Mouse (Mus musculus) embryonic facial prominence, embryonic 14.5 days (tissue): Measurements from ENCODE around the gene Acbd5. TPM values are rescaled to one million over a fixed set of nuclear protein-coding genes. Genes with fewer than 3 reads are reported as not detected.

Experiments used
- ATAC-seq: fragments of 200-750 bp; cut with Nextera tagmentation; 2 replicates; pipeline ENCODE4 v1.8.0; 2017; ENCODE audit warnings: low read depth, moderate number of reproducible peaks, moderate TSS enrichment
- DNase-seq: peaks from one replicate; pipeline ENCODE4 v3.0.0-alpha.2; 2015; ENCODE audit warnings: low spot score
- H3K27ac ChIP-seq: fragments of 300-500 bp; sonication (generic); replicated peaks from 2 replicates; pipeline ENCODE4 v1.5.1; 2014; ENCODE audit warnings: low read depth, mild to moderate bottlenecking, low read length, moderate library complexity
- H3K27me3 ChIP-seq: fragments of 300-500 bp; sonication (generic); replicated peaks from 2 replicates; pipeline ENCODE4 v1.6.1; 2014; ENCODE audit warnings: low read length; ENCODE audit not compliant: control insufficient read depth, insufficient read depth
- H3K36me3 ChIP-seq: fragments of 300-500 bp; sonication (generic); 2 replicates; pipeline ENCODE4 v1.6.1; 2014; ENCODE audit warnings: low read length, mixed read lengths; ENCODE audit not compliant: control insufficient read depth, insufficient read depth
- H3K4me1 ChIP-seq: fragments of 300-500 bp; sonication (generic); 2 replicates; pipeline ENCODE4 v1.6.1; 2014; ENCODE audit warnings: antibody characterized with exemption, low read length; ENCODE audit not compliant: control insufficient read depth, insufficient read depth
- H3K4me2 ChIP-seq: fragments of 300-500 bp; sonication (generic); 2 replicates; pipeline ENCODE4 v1.6.1; 2014; ENCODE audit warnings: low read depth, mild to moderate bottlenecking, low read length, moderate library complexity, mixed read lengths
- H3K4me3 ChIP-seq: fragments of 300-500 bp; sonication (generic); 2 replicates; pipeline ENCODE4 v1.5.1; 2014; ENCODE audit warnings: low read depth, mild to moderate bottlenecking, low read length
- H3K9ac ChIP-seq: fragments of 300-500 bp; sonication (generic); 2 replicates; pipeline ENCODE4 v1.6.1; 2014; ENCODE audit warnings: low read depth, mild to moderate bottlenecking, low read length, moderate library complexity, mixed read lengths
- H3K9me3 ChIP-seq: fragments of 300-500 bp; sonication (generic); 2 replicates; pipeline ENCODE4 v1.6.1; 2016; ENCODE audit warnings: low read length; ENCODE audit not compliant: control insufficient read depth
- WGBS: fragments of 180-500 bp; shearing (Covaris S2); extraction: QIAGEN DNeasy Blood & Tissue Kit; methylation state at CpG from one replicate; pipeline ENCODE4 v1.1.7; 2014; 5-methylcytosine and 5-hydroxymethylcytosine counted together
- polyA plus RNA-seq: library from polyadenylated mRNA; unstranded; fragments of >200 nt; fragmentation: Nextera tagmentation; extraction: Ambion mirVana; gene quantifications from 2 replicates; pipeline ENCODE4 v1.2.1, GENCODE M21; 2014

Gene Acbd5
- polyA plus RNA-seq, 1 experiment from 2014 or later: 27.1 TPM

DNA sequence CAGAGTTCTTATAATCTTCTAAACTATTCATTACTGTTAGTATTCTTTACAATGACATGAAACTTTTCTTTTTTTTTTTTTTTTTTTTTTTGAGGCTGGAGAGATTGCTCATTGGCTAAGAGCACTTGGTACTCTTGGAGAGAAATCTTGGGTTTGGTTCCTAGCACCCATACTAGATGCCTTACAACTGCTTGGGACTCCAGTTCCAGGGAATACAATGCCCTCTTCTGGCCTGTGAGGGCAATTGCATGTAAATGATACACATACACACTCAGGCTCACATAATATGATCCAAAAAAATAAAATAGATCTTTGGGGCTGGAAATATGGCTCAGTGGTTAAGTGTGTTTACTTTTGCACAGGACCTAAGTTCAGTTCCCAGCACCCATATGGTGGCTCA is 8.8 kb downstream of the Acbd5 start:
- H3K27ac ChIP-seq: no peak overlapping the region
- no peak for ATAC-seq
- no peak overlapping the region for H3K4me3 ChIP-seq
- no peaks in the 10 kb centered on the region for H3K4me1 ChIP-seq
- H3K9ac ChIP-seq: no peak overlapping the region
- no peak for DNase-seq
- H3K27me3 ChIP-seq: no peaks in the 10 kb centered on the region
- H3K36me3 ChIP-seq: peaks cover 57% of the 10 kb centered on the region
- H3K9me3 ChIP-seq: 0 out of 2 replicates have a peak, but pooled peaks cover 4% of the 10 kb centered on the region
- H3K4me2 ChIP-seq: no peak overlapping the region

DNA sequence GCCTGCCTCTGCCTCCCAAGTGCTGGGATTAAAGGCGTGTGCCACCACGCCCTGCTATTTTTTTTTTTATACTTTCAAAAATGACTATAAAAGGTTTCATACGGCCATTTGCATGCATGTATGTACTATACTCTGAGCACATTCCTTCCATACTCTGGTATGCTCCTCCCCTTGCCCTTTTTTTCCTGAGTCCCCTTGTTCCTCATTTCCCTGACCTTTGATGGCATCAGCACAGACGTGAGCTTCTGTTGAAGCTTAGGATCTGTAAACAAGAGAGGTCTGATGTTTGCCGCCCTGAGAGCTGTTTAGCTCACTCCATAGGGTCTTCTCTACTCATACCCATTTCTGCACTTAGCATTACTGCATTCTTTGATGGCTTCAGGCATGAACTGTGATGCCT is 9.7 kb downstream of the Acbd5 start:
- H3K4me3 ChIP-seq: no peak overlapping the region
- no peaks in the 10 kb centered on the region for H3K27me3 ChIP-seq
- 0 out of 2 replicates have a peak, but pooled peaks cover 4% of the 10 kb centered on the region for H3K9me3 ChIP-seq
- H3K4me1 ChIP-seq: no peaks in the 10 kb centered on the region
- no peak overlapping the region for H3K4me2 ChIP-seq
- peaks cover 64% of the 10 kb centered on the region for H3K36me3 ChIP-seq
- no peak overlapping the region for H3K27ac ChIP-seq
- DNase-seq (no peak), ATAC-seq (no peak)
- 87% methylated on average over 5 of the region's 5 CpGs for WGBS
- no peak overlapping the region for H3K9ac ChIP-seq

DNA sequence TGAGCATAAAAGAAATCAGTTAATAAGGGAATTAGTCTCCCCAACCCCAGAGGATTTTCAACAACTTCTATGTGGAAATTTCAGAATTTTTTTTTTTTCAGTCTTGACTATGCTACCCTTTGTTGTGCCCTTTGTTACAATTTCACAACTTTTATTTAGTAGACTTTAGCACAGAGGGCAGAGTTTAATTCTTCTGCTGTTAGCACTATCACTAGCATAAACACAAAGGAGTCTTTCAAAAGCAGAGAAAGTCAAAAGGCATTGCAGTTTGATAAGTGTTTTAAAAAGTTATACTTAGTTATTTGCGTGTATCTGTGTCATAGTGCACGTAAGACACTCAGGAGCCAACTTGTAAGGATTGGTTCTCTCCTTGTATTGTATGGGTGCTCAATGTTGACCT is 10.6 kb downstream of the Acbd5 start:
- Histone ChIP-seq H3K4me2 (no peak overlapping the region), H3K9me3 (0 out of 2 replicates have a peak, but pooled peaks cover 4% of the 10 kb centered on the region), H3K27ac (no peak overlapping the region), H3K4me3 (no peak overlapping the region), H3K9ac (no peak overlapping the region), H3K36me3 (peaks cover 69% of the 10 kb centered on the region), H3K27me3 (no peaks in the 10 kb centered on the region), H3K4me1 (no peaks in the 10 kb centered on the region)
- WGBS: 100% methylated on average over 2 of the region's 2 CpGs
- DNase-seq (no peak), ATAC-seq (no peak)

DNA sequence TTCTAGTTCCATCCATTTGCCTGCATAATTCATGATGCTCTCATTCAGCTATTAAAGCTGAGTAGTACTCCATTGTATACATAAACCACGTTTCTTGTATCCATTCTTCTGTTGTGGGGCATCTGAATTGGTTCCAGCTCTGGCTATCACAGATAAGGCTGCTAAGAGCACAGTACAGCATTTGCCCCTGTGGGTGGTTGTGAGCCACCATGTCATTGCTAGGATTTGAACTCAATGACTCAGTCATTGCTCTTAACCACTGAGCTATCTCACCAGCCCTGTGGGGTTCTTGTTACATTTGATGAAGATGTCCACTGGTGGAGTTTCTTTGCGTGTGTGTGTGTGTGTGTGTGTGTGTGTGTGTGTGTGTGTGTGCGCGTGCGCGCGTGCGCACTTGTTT is 16.6 kb downstream of the Acbd5 start:
- Histone ChIP-seq H3K4me2 (no peak overlapping the region), H3K4me3 (no peak overlapping the region), H3K36me3 (peaks cover 57% of the 10 kb centered on the region), H3K9ac (no peak overlapping the region), H3K4me1 (no peaks in the 10 kb centered on the region), H3K9me3 (no peaks in the 10 kb centered on the region), H3K27ac (no peak overlapping the region), H3K27me3 (no peaks in the 10 kb centered on the region)
- WGBS: 94% methylated on average over 8 of the region's 8 CpGs
- ATAC-seq (no peak), DNase-seq (no peak)

GRCm38 (mm10) chr2:23092216-23092615 is 24.2 kb downstream of the Acbd5 start:
- H3K36me3 ChIP-seq: peaks cover 60% of the 10 kb centered on the region
- H3K9me3 ChIP-seq: no peaks in the 10 kb centered on the region
- no peaks in the 10 kb centered on the region for H3K4me1 ChIP-seq
- no peak overlapping the region for H3K4me3 ChIP-seq
- H3K9ac ChIP-seq: no peak overlapping the region
- no peak for ATAC-seq
- H3K27ac ChIP-seq: no peak overlapping the region
- peak; percentile 8 for DNase-seq
- whole genome bisulfite sequencing: 61% methylated on average over 5 of the region's 5 CpGs
- no peak overlapping the region for H3K4me2 ChIP-seq
- H3K27me3 ChIP-seq: no peaks in the 10 kb centered on the region

- Histone ChIP-seq H3K36me3 (peaks cover 43% of the 10 kb centered on the region), H3K9ac (no peak overlapping the region), H3K4me2 (no peak overlapping the region), H3K9me3 (no peaks in the 10 kb centered on the region), H3K27ac (no peak overlapping the region), H3K4me3 (no peak overlapping the region), H3K4me1 (no peaks in the 10 kb centered on the region), H3K27me3 (no peaks in the 10 kb centered on the region)
- ATAC-seq: no peak
- no peak for DNase-seq
These were observed 29.1 kb downstream of the Acbd5 start for GRCm38 (mm10) chr2:23097028-23097427.

GRCm38 (mm10) chr2:23102266-23102665 is 34.3 kb downstream of the Acbd5 start:
- Histone ChIP-seq H3K9ac (no peak overlapping the region), H3K9me3 (no peaks in the 10 kb centered on the region), H3K36me3 (peaks cover 20% of the 10 kb centered on the region), H3K4me3 (no peak overlapping the region), H3K27ac (no peak overlapping the region), H3K4me2 (no peak overlapping the region), H3K4me1 (no peaks in the 10 kb centered on the region), H3K27me3 (no peaks in the 10 kb centered on the region)
- ATAC-seq: no peak
- no peak for DNase-seq

DNA sequence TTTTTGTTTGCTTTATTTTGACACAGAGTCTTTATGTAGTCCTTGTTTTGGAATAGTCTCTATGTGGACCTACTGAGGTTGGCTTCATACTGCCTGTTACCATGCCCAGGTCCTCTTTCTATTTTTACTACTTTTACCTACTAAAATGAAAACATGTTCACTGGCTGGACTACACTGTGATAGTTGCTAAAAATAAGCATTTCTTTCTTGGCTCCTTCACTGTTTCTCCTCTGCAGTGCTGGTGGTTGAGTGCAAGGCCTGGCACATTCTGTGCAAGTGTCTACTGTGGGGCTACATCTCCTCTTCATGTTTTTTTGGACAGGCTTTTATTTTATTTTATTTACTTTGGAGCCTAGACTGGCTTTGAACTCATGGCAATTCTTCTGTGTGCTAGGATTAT is 51.6 kb downstream of the Acbd5 start:
- Histone ChIP-seq H3K4me1 (no peaks in the 10 kb centered on the region), H3K9ac (no peak overlapping the region), H3K36me3 (peaks cover 21% of the 10 kb centered on the region), H3K4me2 (no peak overlapping the region), H3K27ac (no peak overlapping the region), H3K27me3 (no peaks in the 10 kb centered on the region), H3K4me3 (no peak overlapping the region), H3K9me3 (no peaks in the 10 kb centered on the region)
- ATAC-seq (no peak), DNase-seq (no peak)

DNA sequence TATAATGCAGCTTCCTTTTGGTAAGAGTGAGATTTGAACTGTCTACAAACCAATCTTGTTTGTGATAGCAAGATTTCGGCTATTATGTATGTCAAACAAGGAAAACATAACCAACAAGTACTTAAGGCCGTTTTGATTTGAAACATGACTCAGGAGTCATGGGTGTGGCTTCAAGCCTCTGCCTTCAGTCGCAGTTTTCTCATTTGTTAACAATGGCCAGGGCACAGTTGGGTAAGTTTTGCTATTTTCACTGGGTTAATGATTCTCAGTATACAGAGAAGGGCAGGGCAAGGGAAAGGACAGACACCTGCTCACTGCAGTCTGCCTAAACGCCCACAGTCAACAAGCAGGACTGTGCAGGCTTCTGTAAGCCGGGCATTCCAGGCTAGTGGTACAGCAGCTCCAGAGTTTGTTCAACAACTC is 87.2 kb downstream of the Acbd5 start:
- Histone ChIP-seq H3K4me2 (peak overlapping the region; percentile 87), H3K36me3 (no peaks in the 10 kb centered on the region), H3K9me3 (no peaks in the 10 kb centered on the region), H3K27ac (peak overlapping the region; percentile 99), H3K27me3 (no peaks in the 10 kb centered on the region), H3K4me3 (peak overlapping the region; percentile 84), H3K4me1 (peaks cover 21% of the 10 kb centered on the region), H3K9ac (peak overlapping the region; percentile 72)
- ATAC-seq (0 out of 2 replicates have a peak, but pooled peaks have one; percentile 0), DNase-seq (peak; percentile 8)
- 7% methylated on average over 5 of the region's 5 CpGs for WGBS
